Mouse (Mus musculus) thymus, adult 2 months (tissue): ENCODE data around the gene Palm2. TPM values are rescaled to one million over a fixed set of nuclear protein-coding genes. Genes with fewer than 3 reads are reported as not detected.

Experiments used
- DNase-seq: peaks from one replicate; pipeline ENCODE4 v3.0.0; 2021
- H3K27ac ChIP-seq: fragments of 200-500 bp; 2 replicates; pipeline ENCODE4 v1.5.1; 2012; ENCODE audit warnings: low read length, control low read depth; ENCODE audit not compliant: control insufficient read depth, insufficient read depth
- H3K27me3 ChIP-seq: fragments of 200-500 bp; 2 replicates; pipeline ENCODE4 v1.6.1; 2012; ENCODE audit warnings: mild to moderate bottlenecking, low read length, moderate library complexity, mixed read lengths; ENCODE audit not compliant: control insufficient read depth, insufficient read depth
- H3K36me3 ChIP-seq: fragments of 200-500 bp; 2 replicates; pipeline ENCODE4 v1.6.1; 2012; ENCODE audit warnings: mild to moderate bottlenecking, low read length, moderate library complexity; ENCODE audit not compliant: control insufficient read depth, insufficient read depth
- H3K4me1 ChIP-seq: fragments of 200-500 bp; replicated peaks from 2 replicates; pipeline ENCODE4 v1.6.1; 2012; ENCODE audit warnings: low read length; ENCODE audit not compliant: control insufficient read depth, insufficient read depth
- H3K4me3 ChIP-seq: fragments of 200-500 bp; 2 replicates; pipeline ENCODE4 v1.5.1; 2012; ENCODE audit warnings: mild to moderate bottlenecking, low read length, control low read depth, moderate library complexity; ENCODE audit not compliant: control insufficient read depth, insufficient read depth
- CTCF ChIP-seq: fragments of 200-500 bp; IDR thresholded peaks from 2 replicates; pipeline ENCODE4 v1.5.1; 2012; ENCODE audit warnings: mild to moderate bottlenecking, control low read depth, low read length, moderate library complexity, borderline replicate concordance; ENCODE audit not compliant: control insufficient read depth, poor library complexity, insufficient read depth; ENCODE audit errors: extremely low read depth
- POLR2A ChIP-seq: fragments of 200-500 bp; IDR thresholded peaks from 2 replicates; pipeline ENCODE4 v1.6.1; 2012; ENCODE audit warnings: mild to moderate bottlenecking, low read length, control low read depth, moderate library complexity; ENCODE audit not compliant: control insufficient read depth, poor library complexity, insufficient read depth; ENCODE audit errors: extremely low read depth
- WGBS: fragments of 180-500 bp; shearing (Covaris S2); methylation state at CpG from one replicate; pipeline ENCODE4 v1.1.7; 2018; 5-methylcytosine and 5-hydroxymethylcytosine counted together
- polyA plus RNA-seq: library from polyadenylated mRNA; depleted of rRNA; stranded (reverse); fragments of >200 nt; gene quantifications from 2 replicates; pipeline ENCODE4 v1.2.3, GENCODE M21; 2012

Gene Palm2
- polyA plus RNA-seq, 1 experiment = 0.13 TPM

GRCm38 (mm10) chr4:57424011-57424410 lies 10.0 kb upstream of the Palm2 start:
- TF ChIP-seq CTCF (no peak), POLR2A (no peak)
- DNase-seq = no peak
- WGBS = 89% methylated on average over 7 of the region's 7 CpGs

GRCm38 (mm10) chr4:57428317-57428716 lies 5.7 kb upstream of the Palm2 start:
- Histone ChIP-seq H3K4me1 (no peaks in the 10 kb centered on the region), H3K4me3 (no peak overlapping the region), H3K27ac (no peak overlapping the region), H3K27me3 (no peaks in the 10 kb centered on the region; the same call in 1 of the 2 replicates), H3K36me3 (no peaks in the 10 kb centered on the region)
- no peak for DNase-seq
- no peak for TF ChIP-seq POLR2A
- TF ChIP-seq CTCF = no peak
- WGBS = 81% methylated on average over 8 of the region's 8 CpGs

More at GRCm38 (mm10) chr4:57424011-57424410, 10.0 kb upstream of the Palm2 start:
- Histone ChIP-seq H3K27ac (no peak overlapping the region), H3K27me3 (no peaks in the 10 kb centered on the region), H3K4me1 (no peaks in the 10 kb centered on the region), H3K36me3 (no peaks in the 10 kb centered on the region), H3K4me3 (no peak overlapping the region)

- Histone ChIP-seq H3K27me3 (peaks cover 5% of the 10 kb centered on the region), H3K27ac (no peak overlapping the region), H3K4me1 (peaks cover 12% of the 10 kb centered on the region; the same call in 1 of the 2 replicates), H3K36me3 (no peaks in the 10 kb centered on the region), H3K4me3 (no peak overlapping the region)
- whole genome bisulfite sequencing = 33% methylated on average over 19 of the region's 19 CpGs
- no peak for DNase-seq
- TF ChIP-seq CTCF (no peak), POLR2A (no peak)
Measured at GRCm38 (mm10) chr4:57434705-57435360, 786 bp downstream of the Palm2 start.

GRCm38 (mm10) chr4:57436286-57436685 lies 2.2 kb downstream of the Palm2 start:
- WGBS = 73% methylated on average over 4 of the region's 4 CpGs
- peaks cover 12% of the 10 kb centered on the region; the same call in 1 of the 2 replicates for H3K4me1 ChIP-seq
- no peaks in the 10 kb centered on the region for H3K36me3 ChIP-seq
- no peak for TF ChIP-seq CTCF
- TF ChIP-seq POLR2A = no peak
- H3K4me3 ChIP-seq = no peak overlapping the region
- no peak for DNase-seq
- no peak overlapping the region for H3K27ac ChIP-seq
- H3K27me3 ChIP-seq = peaks cover 5% of the 10 kb centered on the region

- DNase-seq = no peak
- TF ChIP-seq POLR2A (no peak), CTCF (no peak)
- Histone ChIP-seq H3K27me3 (no peaks in the 10 kb centered on the region), H3K4me1 (no peaks in the 10 kb centered on the region), H3K27ac (no peak overlapping the region), H3K36me3 (no peaks in the 10 kb centered on the region), H3K4me3 (no peak overlapping the region)
- 83% methylated on average over 2 of the region's 2 CpGs for WGBS
Measured at GRCm38 (mm10) chr4:57446082-57446481, 12.0 kb downstream of the Palm2 start.

GRCm38 (mm10) chr4:57446854-57447444 lies 12.9 kb downstream of the Palm2 start:
- Histone ChIP-seq H3K36me3 (no peaks in the 10 kb centered on the region), H3K4me3 (no peak overlapping the region), H3K27me3 (no peaks in the 10 kb centered on the region), H3K4me1 (no peaks in the 10 kb centered on the region), H3K27ac (no peak overlapping the region)
- 92% methylated on average over 4 of the region's 4 CpGs for WGBS
- TF ChIP-seq CTCF = no peak
- no peak for TF ChIP-seq POLR2A
- DNase-seq = no peak

GRCm38 (mm10) chr4:57451896-57452295 lies 17.8 kb downstream of the Palm2 start:
- TF ChIP-seq CTCF = no peak
- no peak for TF ChIP-seq POLR2A
- DNase-seq = peak; percentile 34
- no peaks in the 10 kb centered on the region for H3K4me1 ChIP-seq
- 44% methylated on average over 3 of the region's 3 CpGs for WGBS
- H3K36me3 ChIP-seq = no peaks in the 10 kb centered on the region
- H3K27ac ChIP-seq = no peak overlapping the region
- H3K27me3 ChIP-seq = no peaks in the 10 kb centered on the region
- H3K4me3 ChIP-seq = no peak overlapping the region
